Mouse (Mus musculus) olfactory bulb, adult 2 months (tissue): ENCODE measurements around the gene Gpr142.

Experiments used
- CTCF ChIP-seq: fragments of 200-500 bp; IDR thresholded peaks from 2 replicates; pipeline ENCODE4 v1.5.1; 2012; ENCODE audit warnings: low read depth, mild to moderate bottlenecking, low read length, moderate library complexity; ENCODE audit not compliant: insufficient read depth
- POLR2A ChIP-seq: fragments of 200-500 bp; IDR thresholded peaks from 2 replicates; pipeline ENCODE4 v1.6.1; 2012; ENCODE audit warnings: mild to moderate bottlenecking, low read depth, low read length, moderate library complexity; ENCODE audit not compliant: insufficient read depth

DNA sequence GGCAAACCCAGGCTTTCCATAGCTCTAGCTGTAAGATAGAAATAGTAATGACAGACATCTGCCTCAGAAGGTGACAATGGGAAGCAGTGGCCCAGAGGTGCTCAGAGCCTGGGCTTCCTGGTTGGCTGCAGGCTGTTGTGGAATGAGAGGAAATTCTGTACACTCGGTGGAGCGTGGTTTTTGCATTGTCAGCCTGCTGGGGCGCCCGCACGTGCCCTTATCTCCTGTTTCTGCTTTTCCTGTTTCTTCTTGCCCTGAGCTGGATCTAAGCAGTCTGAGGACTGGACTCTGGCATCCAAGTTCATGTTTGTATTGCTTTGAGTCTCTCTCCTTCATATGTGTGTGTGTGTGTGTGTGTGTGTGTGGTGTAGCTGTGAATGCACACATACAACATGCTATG lies 28.0 kb downstream of the Gpr142 start:
- TF ChIP-seq POLR2A (no peak), CTCF (no peak)
